Mouse (Mus musculus) neural tube, embryonic 11.5 days (tissue): ENCODE data around the gene Gatad2b. TPM values are rescaled to one million over a fixed set of nuclear protein-coding genes. Genes with fewer than 3 reads are reported as not detected.
"Not testable (repeated sequence)": the region's sequence is repeated elsewhere in the genome, so short reads cannot be mapped to it uniquely, and the experiment has no call there.

ENCODE experiments used
- ATAC-seq: fragments of 200-750 bp; cut with Nextera tagmentation; 2 replicates; pipeline ENCODE4 v1.8.0; 2017; ENCODE audit warnings: moderate number of reproducible peaks, mild to moderate bottlenecking, moderate TSS enrichment, moderate library complexity; ENCODE audit not compliant: insufficient read depth, low FRiP score, low TSS enrichment
- DNase-seq: peaks from one replicate; pipeline ENCODE4 v3.0.0-alpha.2; 2015; ENCODE audit warnings: low spot score
- H3K27ac ChIP-seq: fragments of 300-500 bp; sonication (generic); 2 replicates; pipeline ENCODE4 v1.5.1; 2014; ENCODE audit warnings: low read depth, mild to moderate bottlenecking, low read length
- H3K27me3 ChIP-seq: fragments of 300-500 bp; sonication (generic); 2 replicates; pipeline ENCODE4 v1.6.1; 2014; ENCODE audit warnings: mild to moderate bottlenecking, low read length, mixed read lengths; ENCODE audit not compliant: control insufficient read depth, insufficient read depth
- H3K36me3 ChIP-seq: fragments of 300-500 bp; sonication (generic); 2 replicates; pipeline ENCODE4 v1.6.1; 2014; ENCODE audit warnings: mild to moderate bottlenecking, low read length, moderate library complexity, mixed read lengths; ENCODE audit not compliant: control insufficient read depth, insufficient read depth
- H3K4me1 ChIP-seq: fragments of 300-500 bp; sonication (generic); 2 replicates; pipeline ENCODE4 v1.6.1; 2014; ENCODE audit warnings: low read length, mixed read lengths; ENCODE audit not compliant: control insufficient read depth, insufficient read depth
- H3K4me2 ChIP-seq: fragments of 300-500 bp; sonication (generic); 2 replicates; pipeline ENCODE4 v1.6.1; 2014; ENCODE audit warnings: low read depth, mild to moderate bottlenecking, moderate library complexity
- H3K4me3 ChIP-seq: fragments of 300-500 bp; sonication (generic); 2 replicates; pipeline ENCODE4 v1.5.1; 2014; ENCODE audit warnings: low read depth, low read length
- H3K9ac ChIP-seq: fragments of 300-500 bp; sonication (generic); 2 replicates; pipeline ENCODE4 v1.6.1; 2014; ENCODE audit warnings: mild to moderate bottlenecking, low read length
- H3K9me3 ChIP-seq: fragments of 300-500 bp; sonication (generic); 2 replicates; pipeline ENCODE4 v1.6.1; 2016; ENCODE audit warnings: low read length; ENCODE audit not compliant: control insufficient read depth
- WGBS: fragments of 180-500 bp; shearing (Covaris S2); extraction: QIAGEN DNeasy Blood & Tissue Kit; methylation state at CpG from one replicate; pipeline ENCODE4 v1.1.7; 2014; 5-methylcytosine and 5-hydroxymethylcytosine counted together
- polyA plus RNA-seq: library from polyadenylated mRNA; unstranded; fragments of >200 nt; fragmentation: Nextera tagmentation; extraction: Ambion mirVana; gene quantifications from 2 replicates; pipeline ENCODE4 v1.2.1, GENCODE M21; 2014

The Gatad2b gene
- polyA plus RNA-seq, 1 experiment from 2014 or later: 9.2 TPM

GRCm38 (mm10) chr3:90253174-90253573 lies 39.8 kb upstream of the Gatad2b start:
- H3K9ac ChIP-seq, H3K9me3 ChIP-seq, H3K4me2 ChIP-seq, H3K4me1 ChIP-seq, H3K27ac ChIP-seq, ATAC-seq, H3K36me3 ChIP-seq, DNase-seq, H3K27me3 ChIP-seq, H3K4me3 ChIP-seq: not testable (repeated sequence)
- WGBS: 82% methylated on average over 1 of the region's 1 CpGs

- peak; percentile 93 for ATAC-seq
- WGBS: 2% methylated on average over 40 of the region's 40 CpGs
- no peaks in the 10 kb centered on the region for H3K9me3 ChIP-seq
- peaks cover 7% of the 10 kb centered on the region for H3K4me1 ChIP-seq
- H3K27me3 ChIP-seq: no peaks in the 10 kb centered on the region
- H3K4me2 ChIP-seq: peak within 1 kb of the TSS; percentile 49
- peak; percentile 96 for DNase-seq
- H3K27ac ChIP-seq: peak within 1 kb of the TSS; percentile 85
- peak within 1 kb of the TSS; percentile 76 for H3K9ac ChIP-seq
- peaks cover 4% of the 10 kb centered on the region; the same call in 1 of the 2 replicates for H3K36me3 ChIP-seq
- peak within 1 kb of the TSS; percentile 80 for H3K4me3 ChIP-seq
These were observed 39.1 kb upstream of the Gatad2b start, which contains the start of gene Crtc2 for GRCm38 (mm10) chr3:90253653-90254418. TSS of gene Crtc2 (plus strand) at chr3:90254163.

- H3K27ac ChIP-seq: peak overlapping the region; percentile 85
- no peaks in the 10 kb centered on the region for H3K9me3 ChIP-seq
- peak overlapping the region; percentile 76 for H3K9ac ChIP-seq
- ATAC-seq: peak; percentile 76
- H3K4me3 ChIP-seq: peak overlapping the region; percentile 80
- peak overlapping the region; percentile 49 for H3K4me2 ChIP-seq
- WGBS: under 1% methylated on average over 39 of the region's 41 CpGs
- peaks cover 6% of the 10 kb centered on the region for H3K4me1 ChIP-seq
- H3K36me3 ChIP-seq: peaks cover 8% of the 10 kb centered on the region
- no peaks in the 10 kb centered on the region for H3K27me3 ChIP-seq
- DNase-seq: no peak
These were observed 38.4 kb upstream of the Gatad2b start for GRCm38 (mm10) chr3:90254419-90255193.

GRCm38 (mm10) chr3:90255194-90255565 lies 37.8 kb upstream of the Gatad2b start:
- no peak for DNase-seq
- Histone ChIP-seq H3K4me1 (peaks cover 6% of the 10 kb centered on the region), H3K27ac (no peak overlapping the region), H3K36me3 (peaks cover 10% of the 10 kb centered on the region), H3K4me3 (peak overlapping the region; percentile 80), H3K27me3 (no peaks in the 10 kb centered on the region), H3K9ac (peak overlapping the region; percentile 76), H3K9me3 (no peaks in the 10 kb centered on the region), H3K4me2 (peak overlapping the region; percentile 49)
- no peak for ATAC-seq
- 37% methylated on average over 2 of the region's 2 CpGs for WGBS

- H3K4me3 ChIP-seq: no peak overlapping the region
- H3K27me3 ChIP-seq: no peaks in the 10 kb centered on the region
- H3K27ac ChIP-seq: no peak overlapping the region
- peaks cover 11% of the 10 kb centered on the region for H3K36me3 ChIP-seq
- H3K4me1 ChIP-seq: peaks cover 6% of the 10 kb centered on the region
- no peaks in the 10 kb centered on the region for H3K9me3 ChIP-seq
- H3K4me2 ChIP-seq: no peak overlapping the region
- no peak overlapping the region for H3K9ac ChIP-seq
- 92% methylated on average over 14 of the region's 14 CpGs for WGBS
- no peak for DNase-seq
- ATAC-seq: no peak
These were observed 37.1 kb upstream of the Gatad2b start for GRCm38 (mm10) chr3:90255784-90256353.

- ATAC-seq: no peak
- Histone ChIP-seq H3K4me1 (peaks cover 6% of the 10 kb centered on the region), H3K4me2 (no peak overlapping the region), H3K36me3 (peaks cover 11% of the 10 kb centered on the region; the same call in 1 of the 2 replicates), H3K27me3 (no peaks in the 10 kb centered on the region), H3K9ac (no peak overlapping the region), H3K27ac (no peak overlapping the region), H3K4me3 (no peak overlapping the region), H3K9me3 (no peaks in the 10 kb centered on the region)
- DNase-seq: no peak
- WGBS: 94% methylated on average over 19 of the region's 19 CpGs
These were observed 36.0 kb upstream of the Gatad2b start for GRCm38 (mm10) chr3:90256731-90257530.

GRCm38 (mm10) chr3:90258521-90258920 lies 34.5 kb upstream of the Gatad2b start:
- Histone ChIP-seq H3K36me3 (peaks cover 18% of the 10 kb centered on the region), H3K9me3 (no peaks in the 10 kb centered on the region), H3K27ac (no peak overlapping the region), H3K4me3 (no peak overlapping the region), H3K4me1 (peaks cover 6% of the 10 kb centered on the region), H3K4me2 (no peak overlapping the region), H3K27me3 (no peaks in the 10 kb centered on the region), H3K9ac (no peak overlapping the region)
- DNase-seq: no peak
- WGBS: 90% methylated on average over 4 of the region's 4 CpGs
- ATAC-seq: no peak

GRCm38 (mm10) chr3:90263121-90263771 lies 29.7 kb upstream of the Gatad2b start:
- Histone ChIP-seq H3K9me3 (no peaks in the 10 kb centered on the region), H3K27me3 (no peaks in the 10 kb centered on the region), H3K4me3 (no peak overlapping the region), H3K27ac (no peak overlapping the region), H3K4me1 (peaks cover 7% of the 10 kb centered on the region), H3K9ac (no peak overlapping the region), H3K4me2 (no peak overlapping the region), H3K36me3 (peaks cover 21% of the 10 kb centered on the region)
- no peak for ATAC-seq
- no peak for DNase-seq
- WGBS: 90% methylated on average over 5 of the region's 5 CpGs
